Mouse (Mus musculus): ENCODE data around the gene Gm49358. TPM values are rescaled to one million over a fixed set of nuclear protein-coding genes. Genes with fewer than 3 reads are reported as not detected.

Gene Gm49358
- polyA plus RNA-seq, 1 experiment from 2014 or later, result not detected

GRCm38 (mm10) chr10:86757724-86758123, 6.0 kb upstream of the Gm49358 start:
- WGBS (ENCODE audit: insufficient replicate concordance), result 75% methylated on average over 1 of the region's 1 CpGs
- no peaks in the 10 kb centered on the region for H3K4me1 ChIP-seq (ENCODE audit: control insufficient read depth, low read depth, low read length)
- no peaks in the 10 kb centered on the region for H3K36me3 ChIP-seq (ENCODE audit: control insufficient read depth, insufficient read depth)
- H3K27me3 ChIP-seq (ENCODE audit: control insufficient read depth, insufficient read depth, low read depth, low read length), result no peaks in the 10 kb centered on the region
- no peak overlapping the region for H3K4me2 ChIP-seq (ENCODE audit: low read depth, low read length)
- H3K27ac ChIP-seq (ENCODE audit: low read length), result no peak overlapping the region
- no peak overlapping the region for H3K4me3 ChIP-seq (ENCODE audit: low read depth, low read length)
- H3K9me3 ChIP-seq (replicated peaks; ENCODE audit: control insufficient read depth, low read length), result no peaks in the 10 kb centered on the region
- no peak for ATAC-seq (ENCODE audit: low read depth)
- H3K9ac ChIP-seq (ENCODE audit: low read depth, low read length), result no peak overlapping the region

- Histone ChIP-seq H3K9ac (ENCODE audit: low read depth, low read length) (no peak overlapping the region), H3K4me1 (ENCODE audit: control insufficient read depth, low read depth, low read length) (no peaks in the 10 kb centered on the region), H3K27me3 (ENCODE audit: control insufficient read depth, insufficient read depth, low read depth, low read length) (no peaks in the 10 kb centered on the region), H3K9me3 (replicated peaks; ENCODE audit: control insufficient read depth, low read length) (no peaks in the 10 kb centered on the region), H3K4me3 (ENCODE audit: low read depth, low read length) (no peak overlapping the region), H3K4me2 (ENCODE audit: low read depth, low read length) (no peak overlapping the region), H3K36me3 (ENCODE audit: control insufficient read depth, insufficient read depth) (no peaks in the 10 kb centered on the region), H3K27ac (ENCODE audit: low read length) (no peak overlapping the region)
- WGBS (ENCODE audit: insufficient replicate concordance), result 76% methylated on average over 6 of the region's 6 CpGs
- no peak for ATAC-seq (ENCODE audit: low read depth)
These were observed 5.6 kb upstream of the Gm49358 start for GRCm38 (mm10) chr10:86758211-86758610.

DNA sequence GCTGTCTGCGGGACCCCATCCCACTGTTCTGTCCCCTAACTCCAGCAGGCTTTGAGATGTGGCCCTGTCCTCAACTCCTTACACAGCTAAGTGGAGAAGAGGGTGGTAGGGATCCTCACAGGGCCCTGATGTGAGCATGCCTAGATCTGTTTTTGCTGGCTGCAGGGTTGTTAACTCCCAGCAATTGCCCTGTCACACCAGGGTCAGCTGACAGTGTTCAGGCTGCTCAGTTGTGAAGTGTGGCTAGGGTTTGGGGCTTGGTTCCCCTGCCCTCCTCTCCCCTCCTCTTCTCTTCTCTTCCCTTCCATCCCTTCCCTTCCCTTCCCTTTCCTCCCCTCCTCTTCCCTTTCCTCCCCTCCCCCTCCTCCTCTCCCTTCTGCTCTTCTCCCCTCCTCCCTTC, 2.5 kb upstream of the Gm49358 start:
- H3K27ac ChIP-seq (ENCODE audit: low read length), result no peak overlapping the region
- no peaks in the 10 kb centered on the region for H3K27me3 ChIP-seq (ENCODE audit: control insufficient read depth, insufficient read depth, low read depth, low read length)
- no peaks in the 10 kb centered on the region for H3K4me1 ChIP-seq (ENCODE audit: control insufficient read depth, low read depth, low read length)
- H3K36me3 ChIP-seq (ENCODE audit: control insufficient read depth, insufficient read depth), result no peaks in the 10 kb centered on the region
- 67% methylated on average over 1 of the region's 1 CpGs for WGBS (ENCODE audit: insufficient replicate concordance)
- H3K9me3 ChIP-seq (replicated peaks; ENCODE audit: control insufficient read depth, low read length), result no peaks in the 10 kb centered on the region
- no peak overlapping the region for H3K4me2 ChIP-seq (ENCODE audit: low read depth, low read length)
- no peak overlapping the region for H3K4me3 ChIP-seq (ENCODE audit: low read depth, low read length)
- no peak for ATAC-seq (ENCODE audit: low read depth)
- no peak overlapping the region for H3K9ac ChIP-seq (ENCODE audit: low read depth, low read length)

DNA sequence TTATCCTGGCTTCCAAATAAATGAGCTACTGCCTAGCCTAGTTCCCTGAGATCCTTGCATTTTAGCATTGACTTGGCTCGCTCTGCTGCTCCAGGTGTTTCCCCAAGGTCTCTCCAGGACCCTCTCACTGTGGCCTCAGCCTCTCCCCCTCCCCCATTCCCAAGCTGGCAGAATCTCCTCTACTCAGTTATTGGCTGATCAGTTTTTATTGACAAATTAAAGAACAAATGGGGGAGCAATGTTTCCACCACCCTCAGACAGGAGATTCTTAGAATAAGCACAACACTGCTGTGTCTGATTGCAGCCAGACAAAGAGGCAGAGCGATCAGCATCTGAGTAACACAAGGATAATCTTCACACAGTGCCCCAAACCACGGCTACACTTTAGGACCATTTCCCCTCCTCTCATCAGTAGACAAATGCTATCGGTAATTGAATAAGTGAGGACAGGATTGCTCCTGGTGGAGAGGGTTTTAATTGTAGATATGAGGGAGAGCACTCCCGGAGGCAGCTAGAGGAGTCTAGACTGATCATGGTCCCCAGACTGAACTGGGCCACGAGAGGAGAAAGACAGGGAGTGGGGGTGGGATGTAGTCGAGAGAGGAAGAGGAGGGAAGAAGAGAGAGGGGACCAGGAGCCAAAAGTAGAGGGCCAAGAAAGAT, 1.9 kb upstream of the Gm49358 start:
- WGBS (ENCODE audit: insufficient replicate concordance), result 34% methylated on average over 7 of the region's 7 CpGs

GRCm38 (mm10) chr10:86762384-86762730, 1.4 kb upstream of the Gm49358 start:
- no peaks in the 10 kb centered on the region for H3K9me3 ChIP-seq (replicated peaks; ENCODE audit: control insufficient read depth, low read length)
- 43% methylated on average over 3 of the region's 3 CpGs for WGBS (ENCODE audit: insufficient replicate concordance)
- no peak overlapping the region for H3K9ac ChIP-seq (ENCODE audit: low read depth, low read length)
- ATAC-seq (ENCODE audit: low read depth), result no peak
- H3K36me3 ChIP-seq (ENCODE audit: control insufficient read depth, insufficient read depth), result no peaks in the 10 kb centered on the region
- no peaks in the 10 kb centered on the region for H3K4me1 ChIP-seq (ENCODE audit: control insufficient read depth, low read depth, low read length)
- H3K27ac ChIP-seq (ENCODE audit: low read length), result no peak overlapping the region
- H3K4me2 ChIP-seq (ENCODE audit: low read depth, low read length), result no peak overlapping the region
- no peak overlapping the region for H3K4me3 ChIP-seq (ENCODE audit: low read depth, low read length)
- H3K27me3 ChIP-seq (ENCODE audit: control insufficient read depth, insufficient read depth, low read depth, low read length), result no peaks in the 10 kb centered on the region

More for the DNA sequence above, 1.9 kb upstream of the Gm49358 start:
- Histone ChIP-seq H3K9me3 (replicated peaks; ENCODE audit: control insufficient read depth, low read length) (no peaks in the 10 kb centered on the region), H3K4me3 (ENCODE audit: low read depth, low read length) (no peak overlapping the region), H3K36me3 (ENCODE audit: control insufficient read depth, insufficient read depth) (no peaks in the 10 kb centered on the region), H3K27ac (ENCODE audit: low read length) (no peak overlapping the region), H3K27me3 (ENCODE audit: control insufficient read depth, insufficient read depth, low read depth, low read length) (no peaks in the 10 kb centered on the region), H3K4me2 (ENCODE audit: low read depth, low read length) (no peak overlapping the region), H3K4me1 (ENCODE audit: control insufficient read depth, low read depth, low read length) (no peaks in the 10 kb centered on the region), H3K9ac (ENCODE audit: low read depth, low read length) (no peak overlapping the region)
- no peak for ATAC-seq (ENCODE audit: low read depth)

DNA sequence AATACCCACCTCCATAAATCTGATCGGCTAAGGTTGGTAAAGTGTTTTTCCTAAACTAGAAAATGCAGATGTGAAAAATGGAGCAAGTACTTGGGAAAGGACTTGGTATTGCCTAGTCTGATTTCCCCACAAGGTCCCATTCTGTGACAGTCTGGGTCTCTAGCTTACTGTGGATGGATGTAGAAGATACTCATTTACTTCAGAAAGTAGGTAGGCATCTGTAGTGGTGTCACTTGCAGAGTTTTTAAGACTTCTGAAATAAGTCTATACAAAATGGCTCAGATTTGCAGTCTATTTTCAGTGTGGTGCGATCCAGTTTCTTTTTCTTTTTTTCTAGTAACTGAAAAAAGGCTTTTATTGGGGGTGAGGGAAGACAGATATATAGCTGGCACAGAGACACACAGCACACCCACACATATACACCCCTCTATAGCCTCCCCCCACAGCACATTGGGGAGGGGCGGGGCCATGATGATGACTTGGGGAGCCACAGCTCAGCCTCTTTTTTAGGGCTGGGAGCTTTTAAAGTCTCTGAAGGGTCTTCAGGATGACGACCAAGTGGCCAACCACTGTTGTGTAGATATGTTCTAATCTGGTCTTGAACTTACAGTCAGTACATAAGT, 1.7 kb downstream of the Gm49358 start:
- 68% methylated on average over 4 of the region's 4 CpGs for WGBS (ENCODE audit: insufficient replicate concordance)
- Histone ChIP-seq H3K27me3 (ENCODE audit: control insufficient read depth, insufficient read depth, low read depth, low read length) (no peaks in the 10 kb centered on the region), H3K9ac (ENCODE audit: low read depth, low read length) (no peak overlapping the region), H3K9me3 (replicated peaks; ENCODE audit: control insufficient read depth, low read length) (no peaks in the 10 kb centered on the region), H3K4me2 (ENCODE audit: low read depth, low read length) (no peak overlapping the region), H3K27ac (ENCODE audit: low read length) (no peak overlapping the region), H3K36me3 (ENCODE audit: control insufficient read depth, insufficient read depth) (no peaks in the 10 kb centered on the region), H3K4me3 (ENCODE audit: low read depth, low read length) (no peak overlapping the region), H3K4me1 (ENCODE audit: control insufficient read depth, low read depth, low read length) (no peaks in the 10 kb centered on the region)
- no peak for ATAC-seq (ENCODE audit: low read depth)

- WGBS (ENCODE audit: insufficient replicate concordance), result 55% methylated on average over 5 of the region's 5 CpGs
- no peak overlapping the region for H3K9ac ChIP-seq (ENCODE audit: low read depth, low read length)
- H3K9me3 ChIP-seq (replicated peaks; ENCODE audit: control insufficient read depth, low read length), result no peaks in the 10 kb centered on the region
These were observed 5.4 kb downstream of the Gm49358 start for GRCm38 (mm10) chr10:86769216-86769615.

DNA sequence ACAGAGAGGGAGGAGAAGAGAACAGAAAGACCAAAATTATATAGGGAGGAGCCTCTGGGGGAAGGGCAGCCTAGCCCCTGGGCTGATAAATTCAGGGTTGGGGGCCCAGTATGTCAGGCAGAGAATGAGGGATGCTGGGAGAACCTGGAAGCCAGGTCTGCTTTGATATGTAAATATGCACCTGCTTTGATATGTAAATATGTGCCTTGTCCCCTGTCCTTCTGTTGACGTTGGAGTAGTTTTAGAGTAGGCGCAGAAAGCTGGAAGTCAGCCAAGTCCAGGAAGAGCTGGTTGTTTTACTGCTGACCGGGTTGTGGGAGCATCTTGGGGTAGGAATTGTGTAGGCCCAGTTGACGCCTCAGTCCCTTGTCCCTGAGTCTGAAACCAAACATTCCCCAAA, 6.0 kb downstream of the Gm49358 start:
- ATAC-seq (ENCODE audit: low read depth), result no peak
- Histone ChIP-seq H3K4me1 (ENCODE audit: control insufficient read depth, low read depth, low read length) (no peaks in the 10 kb centered on the region), H3K4me3 (ENCODE audit: low read depth, low read length) (no peak overlapping the region), H3K36me3 (ENCODE audit: control insufficient read depth, insufficient read depth) (no peaks in the 10 kb centered on the region), H3K4me2 (ENCODE audit: low read depth, low read length) (no peak overlapping the region), H3K27me3 (ENCODE audit: control insufficient read depth, insufficient read depth, low read depth, low read length) (no peaks in the 10 kb centered on the region), H3K9ac (ENCODE audit: low read depth, low read length) (no peak overlapping the region), H3K27ac (ENCODE audit: low read length) (no peak overlapping the region), H3K9me3 (replicated peaks; ENCODE audit: control insufficient read depth, low read length) (no peaks in the 10 kb centered on the region)
- WGBS (ENCODE audit: insufficient replicate concordance), result 58% methylated on average over 4 of the region's 4 CpGs

More at GRCm38 (mm10) chr10:86769216-86769615, 5.4 kb downstream of the Gm49358 start:
- H3K4me1 ChIP-seq (ENCODE audit: control insufficient read depth, low read depth, low read length), result no peaks in the 10 kb centered on the region
- H3K27me3 ChIP-seq (ENCODE audit: control insufficient read depth, insufficient read depth, low read depth, low read length), result no peaks in the 10 kb centered on the region
- H3K4me3 ChIP-seq (ENCODE audit: low read depth, low read length), result no peak overlapping the region
- no peak overlapping the region for H3K27ac ChIP-seq (ENCODE audit: low read length)
- H3K4me2 ChIP-seq (ENCODE audit: low read depth, low read length), result no peak overlapping the region
- no peak for ATAC-seq (ENCODE audit: low read depth)
- H3K36me3 ChIP-seq (ENCODE audit: control insufficient read depth, insufficient read depth), result no peaks in the 10 kb centered on the region

DNA sequence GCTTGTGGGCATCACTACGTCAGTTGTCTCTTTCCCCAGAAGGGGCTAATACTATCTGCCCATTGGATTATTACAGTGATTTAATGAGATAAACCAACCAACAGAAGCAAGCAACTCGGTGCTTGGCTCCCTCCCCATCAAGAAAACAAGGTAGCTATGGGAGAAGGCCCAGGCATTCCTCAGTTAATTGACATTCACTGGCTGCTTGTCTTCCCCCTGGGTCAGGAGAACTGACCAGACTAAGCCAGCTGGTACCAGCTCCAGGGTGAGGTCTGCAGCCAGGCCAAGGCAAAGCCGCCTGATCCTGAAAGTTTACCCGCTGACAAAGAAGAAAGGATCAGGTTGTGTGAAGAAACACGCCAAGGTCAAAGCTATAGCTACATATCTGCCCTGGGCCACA, 7.9 kb downstream of the Gm49358 start:
- no peaks in the 10 kb centered on the region for H3K4me1 ChIP-seq (ENCODE audit: control insufficient read depth, low read depth, low read length)
- H3K4me2 ChIP-seq (ENCODE audit: low read depth, low read length), result no peak overlapping the region
- H3K4me3 ChIP-seq (ENCODE audit: low read depth, low read length), result no peak overlapping the region
- H3K9me3 ChIP-seq (replicated peaks; ENCODE audit: control insufficient read depth, low read length), result no peaks in the 10 kb centered on the region
- no peak overlapping the region for H3K9ac ChIP-seq (ENCODE audit: low read depth, low read length)
- ATAC-seq (ENCODE audit: low read depth), result no peak
- H3K36me3 ChIP-seq (ENCODE audit: control insufficient read depth, insufficient read depth), result no peaks in the 10 kb centered on the region
- no peaks in the 10 kb centered on the region for H3K27me3 ChIP-seq (ENCODE audit: control insufficient read depth, insufficient read depth, low read depth, low read length)
- H3K27ac ChIP-seq (ENCODE audit: low read length), result no peak overlapping the region
- WGBS (ENCODE audit: insufficient replicate concordance), result 58% methylated on average over 5 of the region's 5 CpGs

Data from liver, embryonic 16.5 days (tissue).